Mouse (Mus musculus): ENCODE results near the gene Egfl7.

DNA sequence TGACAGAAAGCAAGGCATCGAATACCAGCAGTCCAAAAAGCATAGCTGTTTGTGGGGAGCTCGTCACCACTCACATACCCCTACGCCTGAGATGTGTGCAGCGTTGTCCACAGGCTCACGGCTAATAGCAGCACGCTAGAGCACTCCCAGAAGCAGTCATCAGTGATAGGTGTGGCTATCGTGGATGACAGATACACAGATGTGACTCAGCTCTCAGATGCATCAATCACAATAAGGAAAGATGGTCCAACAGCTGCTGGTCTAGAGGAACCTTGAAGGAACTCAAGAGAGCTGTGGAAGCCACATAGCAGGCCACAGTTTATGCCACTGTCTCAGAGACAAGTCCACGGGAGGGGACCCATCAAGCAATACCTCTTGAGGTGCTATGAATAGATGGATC, 36.0 kb upstream of the Egfl7 start:
- no peak for TF ChIP-seq CTCF (IDR thresholded peaks at IDR 0.05; ENCODE audit: control insufficient read depth, insufficient read depth, insufficient read length)
- no peak for TF ChIP-seq USF1 (IDR thresholded peaks at IDR 0.05; ENCODE audit: low read depth)
- TF ChIP-seq CEBPB (IDR thresholded peaks at IDR 0.05; ENCODE audit: low read depth) = no peak
- no peak for TF ChIP-seq MAX (IDR thresholded peaks at IDR 0.05)

All from C2C12 (cell line).